8 mouse cellular contexts compared by ENCODE assay signal in the genomic region with DNA sequence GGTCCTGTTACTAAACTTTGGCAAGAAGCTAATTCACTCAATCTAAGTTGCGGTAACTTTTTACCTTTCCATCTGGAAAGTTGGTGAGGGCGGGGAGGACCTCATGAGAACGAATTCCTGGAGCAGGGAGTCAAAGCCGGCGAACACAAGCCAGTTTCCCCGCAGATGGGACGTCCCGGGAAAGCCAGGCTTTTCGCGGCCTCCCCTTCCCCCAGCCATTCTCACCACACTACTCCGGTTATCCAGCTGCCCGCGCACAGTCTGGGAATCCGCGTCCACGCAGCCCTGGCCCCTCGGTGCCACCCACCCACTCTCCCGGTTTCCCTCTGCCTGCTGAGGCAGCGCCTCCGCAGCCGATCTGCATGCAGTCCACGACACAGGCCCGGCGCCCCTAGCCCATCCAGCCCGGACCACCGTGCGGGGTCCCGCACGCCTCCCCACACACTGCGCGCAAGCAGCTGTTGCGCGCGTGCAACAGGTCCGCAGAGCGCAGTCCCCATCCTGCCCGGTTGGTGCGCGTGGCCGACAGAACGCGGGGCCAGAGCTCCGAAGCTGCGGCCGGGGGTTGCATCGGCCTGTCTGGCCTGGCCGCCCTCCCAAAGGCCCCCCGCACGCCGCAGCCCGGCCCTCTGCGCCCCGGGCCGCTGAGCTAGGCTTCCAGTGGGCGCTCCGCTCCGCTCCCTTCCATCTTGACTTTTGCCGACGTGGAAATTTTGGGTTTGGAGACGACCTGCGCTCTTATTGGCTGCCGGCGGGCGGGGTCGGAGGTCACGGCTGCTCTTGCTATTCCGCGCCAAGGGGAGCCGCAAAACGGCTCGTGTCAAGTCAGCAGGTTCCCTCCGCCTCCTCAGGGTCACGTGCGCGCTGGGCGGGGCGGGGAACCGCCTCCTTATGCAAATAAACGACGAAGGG.
DNase-seq lines count a peak whose midpoint lies in the region; ATAC-seq and TF ChIP-seq lines count a peak whose summit lies in the region.

No protein-coding gene starts in this region.

- H3K27ac ChIP-seq in MEL (ENCODE audit: control insufficient read depth, low read depth, low read length) = no peak overlapping the region
- 0 out of 2 replicates have a peak overlapping the region, but pooled peaks have one; percentile 30 for H3K27ac ChIP-seq in hindbrain, embryonic 11.5 days (ENCODE audit: low read depth, low read length)

- H3K36me3 ChIP-seq in MEL (ENCODE audit: control insufficient read depth in 1 of 2, insufficient read depth in 2 of 2, low read length in 2 of 2) = no peaks in the 10 kb centered on the region
- no peaks in the 10 kb centered on the region for H3K36me3 ChIP-seq in hindbrain, embryonic 11.5 days (ENCODE audit: control insufficient read depth, insufficient read depth, low read length)

- H3K79me2 ChIP-seq in MEL (ENCODE audit: control insufficient read depth, insufficient read depth, low read length, poor library complexity) = peaks cover 3% of the 10 kb centered on the region

- peak; percentile 88 for ATAC-seq in hindbrain, embryonic 11.5 days (ENCODE audit: low FRiP score)

- peak; percentile 93 for DNase-seq in MEL (ENCODE audit: low read depth, low spot score)
- DNase-seq in c-Kit-positive CD71-positive TER-119-negative erythroid progenitor cells, embryonic 14.5 days (ENCODE audit: low read depth) = peak; percentile 87
- peak; percentile 42 to 58 for DNase-seq in frontal cortex, adult 2 months (ENCODE audit: extremely low spot score in 1 of 2, low spot score in 1 of 2)
- peak; percentile 91 for DNase-seq in hindbrain, embryonic 11.5 days (ENCODE audit: low spot score)
- DNase-seq in layer of hippocampus, postnatal 14 days (ENCODE audit: low spot score in 2 of 2) = peak; percentile 63 to 66
- peak; percentile 95 for DNase-seq in lung, postnatal 10 days
- DNase-seq in retina, embryonic 14.5 days (ENCODE audit: low spot score) = peak; percentile 87
- peak; percentile 90 to 95 for DNase-seq in thymus, postnatal 36 days

- H3K4me3 ChIP-seq in MEL (ENCODE audit: control insufficient read depth in 1 of 2, insufficient read depth in 1 of 2, low read depth in 2 of 2, low read length in 2 of 2) = peak overlapping the region; percentile 63 to 87
- H3K4me3 ChIP-seq in hindbrain, embryonic 11.5 days (ENCODE audit: low read depth, low read length) = peak overlapping the region; percentile 73

- H3K27me3 ChIP-seq in MEL (ENCODE audit: control insufficient read depth in 1 of 2, insufficient read depth in 2 of 2, low read length in 2 of 2) = no peaks in the 10 kb centered on the region
- H3K27me3 ChIP-seq in hindbrain, embryonic 11.5 days (ENCODE audit: control insufficient read depth, insufficient read depth, low read length) = peaks cover 5% of the 10 kb centered on the region; the same call in 1 of the 2 replicates

- peak overlapping the region; percentile 99 for H3K4me2 ChIP-seq in hindbrain, embryonic 11.5 days (replicated peaks; ENCODE audit: low read depth, low read length)

- under 1% methylated on average over 80 of the region's 80 CpGs for WGBS in hindbrain, embryonic 11.5 days

- TF ChIP-seq EP300 in MEL (IDR thresholded peaks at IDR 0.05; ENCODE audit: low read depth in 1 of 2, low read length in 2 of 2) = no peak

- peak overlapping the region; percentile 70 for H3K9ac ChIP-seq in MEL (ENCODE audit: control insufficient read depth, low read depth, low read length, poor library complexity, severe bottlenecking)
- peak overlapping the region; percentile 59 for H3K9ac ChIP-seq in hindbrain, embryonic 11.5 days (ENCODE audit: low read depth, low read length)

- peak in 1 of 2 experiments; percentile 55; a peak in 1 of 4 replicates for TF ChIP-seq POLR2A in MEL (IDR thresholded peaks at IDR 0.05; ENCODE audit: control insufficient read depth in 1 of 2, insufficient read depth in 1 of 2, low read depth in 1 of 2, low read length in 2 of 2, poor library complexity in 1 of 2)

- no peaks in the 10 kb centered on the region for H3K4me1 ChIP-seq in MEL (ENCODE audit: control insufficient read depth in 1 of 2, insufficient read depth in 2 of 2, low read length in 2 of 2)
- 0 out of 2 replicates have a peak, but pooled peaks cover 3% of the 10 kb centered on the region for H3K4me1 ChIP-seq in hindbrain, embryonic 11.5 days (replicated peaks; ENCODE audit: control insufficient read depth, insufficient read depth, low read length)

- no peak for TF ChIP-seq RAD21 in MEL (IDR thresholded peaks at IDR 0.05; ENCODE audit: low read depth, low read length)

- no peaks in the 10 kb centered on the region for H3K9me3 ChIP-seq in MEL (replicated peaks; ENCODE audit: insufficient read depth, low read length)
- H3K9me3 ChIP-seq in hindbrain, embryonic 11.5 days (ENCODE audit: control insufficient read depth, low read length) = no peaks in the 10 kb centered on the region

- no peak for TF ChIP-seq CTCF in MEL (IDR thresholded peaks at IDR 0.05 in 2 of 3, conservative IDR thresholded peaks at IDR 0.05 in 1 of 3; ENCODE audit: control insufficient read depth in 1 of 3, insufficient read depth in 1 of 3, low read depth in 2 of 3, low read length in 3 of 3, poor library complexity in 1 of 3, severe bottlenecking in 1 of 3)

TF ChIP-seq in MEL, 35 proteins besides CTCF, POLR2A, EP300 and RAD21:
- TF ChIP-seq MXI1 (IDR thresholded peaks at IDR 0.05; ENCODE audit: low read depth, low read length) (peak; percentile 39; the same call in 1 of the 2 replicates), POLR2AphosphoS5 (IDR thresholded peaks at IDR 0.05; ENCODE audit: borderline replicate concordance, low read depth, low read length) (no peak), CHD1 (IDR thresholded peaks at IDR 0.05; ENCODE audit: low read depth, low read length) (no peak), JUND (IDR thresholded peaks at IDR 0.05; ENCODE audit: low read depth, low read length) (no peak), GABPA (IDR thresholded peaks at IDR 0.05; ENCODE audit: low read depth, low read length) (no peak), MYC (IDR thresholded peaks at IDR 0.05; ENCODE audit: low read depth, low read length) (no peak), ELF1 (IDR thresholded peaks at IDR 0.05; ENCODE audit: low read depth, low read length) (no peak), ZMIZ1 (IDR thresholded peaks at IDR 0.05; ENCODE audit: low read depth, low read length) (no peak), TAL1 (IDR thresholded peaks at IDR 0.05; ENCODE audit: low read length) (no peak), USF1 (IDR thresholded peaks at IDR 0.05; ENCODE audit: low read depth, low read length) (peak; percentile 97), UBTF (IDR thresholded peaks at IDR 0.05; ENCODE audit: borderline replicate concordance, insufficient read depth, low read depth, low read length) (no peak), MEF2A (IDR thresholded peaks at IDR 0.05; ENCODE audit: extremely low read depth, insufficient replicate concordance, low read depth, low read length, poor library complexity, severe bottlenecking) (no peak), GATA1 (IDR thresholded peaks at IDR 0.05; ENCODE audit: low read depth, low read length) (no peak), BHLHE40 (IDR thresholded peaks at IDR 0.05; ENCODE audit: borderline replicate concordance, low read depth, low read length) (peak; percentile 89), E2F4 (IDR thresholded peaks at IDR 0.05; ENCODE audit: borderline replicate concordance, low read depth, low read length) (no peak), MAFK (IDR thresholded peaks at IDR 0.05; ENCODE audit: borderline replicate concordance, low read depth, low read length) (0 out of 2 replicates have a peak, but pooled peaks have one; percentile 28), MYB (IDR thresholded peaks at IDR 0.05; ENCODE audit: low read depth, low read length) (no peak), USF2 (IDR thresholded peaks at IDR 0.05; ENCODE audit: borderline replicate concordance in 1 of 2, insufficient read depth in 1 of 2, low read depth in 1 of 2, low read length in 2 of 2) (peak in 1 of 2 experiments; percentile 80; a peak in 2 of 4 replicates), POLR2AphosphoS2 (IDR thresholded peaks at IDR 0.05; ENCODE audit: low read length) (no peak), MAZ (IDR thresholded peaks at IDR 0.05; ENCODE audit: low read depth, low read length) (peak; percentile 56; the same call in 1 of the 2 replicates), NELFE (IDR thresholded peaks at IDR 0.05; ENCODE audit: low read depth, low read length) (peak; percentile 48), TBP (IDR thresholded peaks at IDR 0.05; ENCODE audit: low read depth, low read length) (no peak), ETS1 (IDR thresholded peaks at IDR 0.05; ENCODE audit: low read depth, low read length) (0 out of 2 replicates have a peak, but pooled peaks have one; percentile 22), MAX (IDR thresholded peaks at IDR 0.05; ENCODE audit: low read length) (peak; percentile 90), RCOR1 (IDR thresholded peaks at IDR 0.05; ENCODE audit: low read depth, low read length) (no peak), ZKSCAN1 (IDR thresholded peaks at IDR 0.05; ENCODE audit: low read depth, low read length) (no peak), ZNF384 (IDR thresholded peaks at IDR 0.05; ENCODE audit: low read depth, low read length) (no peak), SIN3A (IDR thresholded peaks at IDR 0.05; ENCODE audit: low read length) (peak; percentile 56), NRF1 (IDR thresholded peaks at IDR 0.05; ENCODE audit: insufficient read depth, low read depth, low read length, poor library complexity, severe bottlenecking) (no peak), KAT2A (conservative IDR thresholded peaks at IDR 0.05; ENCODE audit: low read depth, low read length) (no peak), SMC3 (IDR thresholded peaks at IDR 0.05; ENCODE audit: low read depth, low read length) (no peak), CHD2 (IDR thresholded peaks at IDR 0.05; ENCODE audit: low read length) (no peak), ZC3H11A (IDR thresholded peaks at IDR 0.05; ENCODE audit: low read depth, low read length) (no peak), HCFC1 (IDR thresholded peaks at IDR 0.05; ENCODE audit: low read depth, low read length) (peak; percentile 50; the same call in 1 of the 2 replicates), TCF12 (IDR thresholded peaks at IDR 0.05; ENCODE audit: low read depth, low read length) (0 out of 2 replicates have a peak, but pooled peaks have one; percentile 33)
